ENCODE assay signal across 26 mouse cellular contexts in genomic region chr6:123279443-123279842, GRCm38 (mm10). TPM values are rescaled to one million over a fixed set of nuclear protein-coding genes. Genes with fewer than 3 reads are reported as not detected.
DNase-seq lines count a peak whose midpoint lies in the region.
"Had no signal": no experiment of that assay in that cellular context is flagged by ENCODE, and none has a peak within 500 bp of the region (broad histone marks: within the 10 kb centered on the region; RNA-seq: fewer than 3 reads in every experiment).

No protein-coding gene starts in this region.

- no peaks in the 10 kb centered on the region for H3K36me3 ChIP-seq in heart, embryonic 10.5 days
- H3K36me3 ChIP-seq: embryonic facial prominence, embryonic 13.5 days; forebrain, embryonic 12.5 days; heart, embryonic 13.5 days had no signal

- no peaks in the 10 kb centered on the region for H3K9me3 ChIP-seq in heart, embryonic 10.5 days
- H3K9me3 ChIP-seq: embryonic facial prominence, embryonic 13.5 days; forebrain, embryonic 12.5 days; heart, embryonic 13.5 days had no signal

- 82% methylated on average over 2 of the region's 2 CpGs for WGBS in heart, embryonic 10.5 days

- no peak overlapping the region for H3K27ac ChIP-seq in heart, embryonic 10.5 days
- H3K27ac ChIP-seq: embryonic facial prominence, embryonic 13.5 days; forebrain, embryonic 12.5 days; gastrocnemius, adult 2 months; heart, embryonic 13.5 days had no signal

- H3K27me3 ChIP-seq in heart, embryonic 10.5 days (ENCODE audit: insufficient read depth, poor library complexity, severe bottlenecking) = no peaks in the 10 kb centered on the region
- H3K27me3 ChIP-seq: embryonic facial prominence, embryonic 13.5 days; forebrain, embryonic 12.5 days; heart, embryonic 13.5 days had no signal

- no peaks in the 10 kb centered on the region for H3K4me1 ChIP-seq in heart, embryonic 10.5 days
- H3K4me1 ChIP-seq: embryonic facial prominence, embryonic 13.5 days; forebrain, embryonic 12.5 days; heart, embryonic 13.5 days had no signal

- peak; percentile 5 to 53 for DNase-seq in frontal cortex, adult 2 months (ENCODE audit: extremely low spot score in 1 of 2, low spot score in 1 of 2)
- DNase-seq in frontal cortex, postnatal 25 days (ENCODE audit: low spot score in 2 of 2) = no peak
- DNase-seq in left cerebral cortex, adult 11 months (ENCODE audit: low spot score) = peak; percentile 7
- no peak for DNase-seq in left cerebral cortex, postnatal 36 days (ENCODE audit: low spot score in 2 of 2)
- peak; percentile 3 to 16 for DNase-seq in right cerebral cortex, adult 2 months (ENCODE audit: low spot score in 2 of 2)
- no peak for DNase-seq in right cerebral cortex, postnatal 36 days (ENCODE audit: low spot score in 2 of 2)
- peak; percentile 50 for DNase-seq in telencephalon, adult 2 months (ENCODE audit: low read depth, low spot score)
- no peak for DNase-seq in heart, embryonic 10.5 days (ENCODE audit: low spot score)
- DNase-seq: adrenal gland, postnatal 10 days; cerebellum, adult 18-20 months; cerebellum, adult 9-11 months; cerebellum, postnatal 36 days; gastrocnemius, adult 2 months; gastrocnemius, postnatal 25 days; heart, postnatal 36 days had no signal

- intact Hi-C loops in left cerebral cortex, postnatal 36 days (cut with DNase I) = no loop called here

- no peak overlapping the region for H3K4me3 ChIP-seq in heart, embryonic 10.5 days
- H3K4me3 ChIP-seq: embryonic facial prominence, embryonic 13.5 days; forebrain, embryonic 12.5 days; gastrocnemius, adult 2 months; heart, embryonic 13.5 days had no signal

RNA-seq across cellular contexts. Expression of gene Clec4e, which starts 10.2 kb away (rescaled TPM):
- not detected in 2 replicates for polyA plus RNA-seq in frontal cortex, adult 2 months (2012; rRNA removed)
- total RNA-seq in left cerebral cortex, postnatal 36 days (2021) = not detected
- 0.36 TPM in 1 of 2 replicates, not detected in the other for polyA plus RNA-seq in heart, embryonic 10.5 days (2016; fragmentation: Nextera tagmentation; extraction: Ambion mirVana)
- total RNA-seq: gastrocnemius, adult 2 months; gastrocnemius, postnatal 25 days had no signal
- polyA plus RNA-seq: C2C12; embryonic facial prominence, embryonic 13.5 days; forebrain, embryonic 12.5 days; forebrain, embryonic 16.5 days; hindbrain, embryonic 11.5 days; hindbrain, embryonic 16.5 days had no signal

RNA-seq across cellular contexts. Expression of gene Clec4d, which starts 17.5 kb away (rescaled TPM):
- 0.12 TPM in 1 of 2 replicates, not detected in the other for polyA plus RNA-seq in frontal cortex, adult 2 months (2012; rRNA removed)
- total RNA-seq in left cerebral cortex, postnatal 36 days (2021) = not detected
- polyA plus RNA-seq in heart, embryonic 10.5 days (2016; fragmentation: Nextera tagmentation; extraction: Ambion mirVana) = not detected in 2 replicates
- total RNA-seq: gastrocnemius, adult 2 months; gastrocnemius, postnatal 25 days had no signal
- polyA plus RNA-seq: embryonic facial prominence, embryonic 13.5 days; forebrain, embryonic 12.5 days; forebrain, embryonic 16.5 days; heart, embryonic 13.5 days; hindbrain, embryonic 11.5 days; hindbrain, embryonic 16.5 days had no signal

RNA-seq across cellular contexts. Expression of gene Vmn2r19, which starts 28.7 kb away (rescaled TPM):
- polyA plus RNA-seq in frontal cortex, adult 2 months (2012; rRNA removed) = not detected in 2 replicates
- not detected for total RNA-seq in left cerebral cortex, postnatal 36 days (2021)
- not detected in 2 replicates for polyA plus RNA-seq in heart, embryonic 10.5 days (2016; fragmentation: Nextera tagmentation; extraction: Ambion mirVana)
- total RNA-seq: adrenal gland, postnatal 10 days; gastrocnemius, adult 2 months; gastrocnemius, postnatal 25 days; granulocyte monocyte progenitor cell, adult 5-6 weeks; heart, adult 8-10 months; heart, postnatal 36 days; MEL had no signal
- polyA plus RNA-seq: C2C12; embryonic facial prominence, embryonic 13.5 days; forebrain, embryonic 12.5 days; forebrain, embryonic 16.5 days; heart, embryonic 13.5 days; heart, postnatal 0 days; hindbrain, embryonic 11.5 days; hindbrain, embryonic 16.5 days had no signal

RNA-seq across cellular contexts. Expression of gene Clec4n, which starts 49.8 kb away (rescaled TPM):
- polyA plus RNA-seq in frontal cortex, adult 2 months (2012; rRNA removed) = 0.19 and 0.56 TPM in 2 replicates
- not detected for total RNA-seq in left cerebral cortex, postnatal 36 days (2021)
- polyA plus RNA-seq in heart, embryonic 10.5 days (2016; fragmentation: Nextera tagmentation; extraction: Ambion mirVana) = 0.24 TPM in 1 of 2 replicates, not detected in the other
- total RNA-seq: gastrocnemius, adult 2 months; gastrocnemius, postnatal 25 days; MEL had no signal
- polyA plus RNA-seq: C2C12 had no signal

Comparison
In these comparisons a context has a peak if more than half of its experiments do, and no peak if none do; other contexts are left out.
1. DNase-seq: peak in frontal cortex, adult 2 months (2 of 2), left cerebral cortex, adult 11 months (single experiment), right cerebral cortex, adult 2 months (2 of 2) and telencephalon, adult 2 months (single experiment); none in frontal cortex, postnatal 25 days (0 of 2), left cerebral cortex, postnatal 36 days (0 of 2), right cerebral cortex, postnatal 36 days (0 of 2) and heart, embryonic 10.5 days (single experiment).